Mouse (Mus musculus) retina, adult 2 months (tissue): ENCODE results near the gene Slc38a8.

Experiments
- DNase-seq: peaks from one replicate; pipeline ENCODE4 v3.0.0-alpha.2; 2012; ENCODE audit warnings: low read depth, low spot score

Slc38a8 gene

GRCm38 (mm10) chr8:119438876-119439275, 62.6 kb downstream of the Slc38a8 start:
- no peak for DNase-seq

GRCm38 (mm10) chr8:119437506-119437905, 64.0 kb downstream of the Slc38a8 start:
- no peak for DNase-seq

- DNase-seq = no peak
Observed at GRCm38 (mm10) chr8:119436933-119437332, 64.6 kb downstream of the Slc38a8 start.

- no peak for DNase-seq
Observed at GRCm38 (mm10) chr8:119436331-119436730, 65.2 kb downstream of the Slc38a8 start.

- DNase-seq = no peak
Observed at GRCm38 (mm10) chr8:119435527-119435926, 66.0 kb downstream of the Slc38a8 start.

- no peak for DNase-seq
Observed at GRCm38 (mm10) chr8:119434569-119434968, 66.9 kb downstream of the Slc38a8 start.

- DNase-seq = no peak
Observed at GRCm38 (mm10) chr8:119433582-119434174, 67.8 kb downstream of the Slc38a8 start, which contains the start of gene Osgin1. TSS of gene Osgin1 (plus strand) at chr8:119434124.

- no peak for DNase-seq
Observed at GRCm38 (mm10) chr8:119432372-119432771, 69.1 kb downstream of the Slc38a8 start.

GRCm38 (mm10) chr8:119430690-119431089, 70.8 kb downstream of the Slc38a8 start:
- no peak for DNase-seq

- no peak for DNase-seq
Observed at GRCm38 (mm10) chr8:119430250-119430649, 71.2 kb downstream of the Slc38a8 start.
